Mouse (Mus musculus): ENCODE results near the gene Grb10. TPM values are rescaled to one million over a fixed set of nuclear protein-coding genes. Genes with fewer than 3 reads are reported as not detected.

Grb10 gene
- polyA plus RNA-seq, 1 experiment from 2014 or later = 133 TPM

GRCm38 (mm10) chr11:11964729-11965128, 73.8 kb downstream of the Grb10 start:
- peaks cover 31% of the 10 kb centered on the region for H3K4me1 ChIP-seq (replicated peaks)
- WGBS = 95% methylated on average over 2 of the region's 2 CpGs
- no peak overlapping the region for H3K4me3 ChIP-seq
- H3K27me3 ChIP-seq = no peaks in the 10 kb centered on the region
- no peak overlapping the region for H3K4me2 ChIP-seq
- H3K9me3 ChIP-seq = no peaks in the 10 kb centered on the region
- H3K27ac ChIP-seq (replicated peaks) = no peak overlapping the region
- no peak for ATAC-seq (ENCODE audit: low read depth)
- no peak overlapping the region for H3K9ac ChIP-seq
- H3K36me3 ChIP-seq = peaks cover 4% of the 10 kb centered on the region; the same call in 1 of the 2 replicates

DNA sequence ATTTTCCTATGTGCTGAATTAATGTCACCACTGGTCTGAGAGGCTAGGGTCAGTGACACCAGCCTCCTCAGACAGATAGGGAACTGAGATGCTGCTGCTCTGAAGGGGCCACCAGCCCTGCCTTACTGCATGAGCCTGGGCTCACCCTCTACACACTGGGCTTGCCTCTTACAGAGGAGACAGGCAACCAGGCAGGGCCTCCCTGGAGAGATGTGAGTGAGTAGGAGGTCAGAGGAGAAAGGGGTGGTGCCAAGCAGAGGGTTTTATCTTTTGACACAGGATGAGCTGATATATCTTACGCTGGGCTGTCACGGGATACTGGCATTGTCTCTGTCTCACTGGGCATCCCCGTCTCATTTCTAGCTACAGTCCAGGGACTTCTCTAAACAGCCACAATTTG, 74.9 kb downstream of the Grb10 start:
- Histone ChIP-seq H3K9me3 (no peaks in the 10 kb centered on the region), H3K4me2 (no peak overlapping the region), H3K4me1 (replicated peaks) (peaks cover 26% of the 10 kb centered on the region), H3K27me3 (no peaks in the 10 kb centered on the region), H3K9ac (no peak overlapping the region), H3K36me3 (peaks cover 4% of the 10 kb centered on the region; the same call in 1 of the 2 replicates), H3K4me3 (no peak overlapping the region), H3K27ac (replicated peaks) (no peak overlapping the region)
- peak; percentile 44; the same call in 1 of the 2 replicates for ATAC-seq (ENCODE audit: low read depth)
- 64% methylated on average over 3 of the region's 3 CpGs for WGBS

GRCm38 (mm10) chr11:11963065-11963464, 75.4 kb downstream of the Grb10 start:
- no peak overlapping the region for H3K27ac ChIP-seq (replicated peaks)
- no peak overlapping the region for H3K4me3 ChIP-seq
- no peak overlapping the region for H3K9ac ChIP-seq
- H3K36me3 ChIP-seq = peaks cover 4% of the 10 kb centered on the region; the same call in 1 of the 2 replicates
- H3K9me3 ChIP-seq = no peaks in the 10 kb centered on the region
- whole genome bisulfite sequencing = 90% methylated on average over 2 of the region's 2 CpGs
- no peak for ATAC-seq (ENCODE audit: low read depth)
- H3K4me1 ChIP-seq (replicated peaks) = peaks cover 23% of the 10 kb centered on the region
- H3K27me3 ChIP-seq = no peaks in the 10 kb centered on the region
- H3K4me2 ChIP-seq = no peak overlapping the region

DNA sequence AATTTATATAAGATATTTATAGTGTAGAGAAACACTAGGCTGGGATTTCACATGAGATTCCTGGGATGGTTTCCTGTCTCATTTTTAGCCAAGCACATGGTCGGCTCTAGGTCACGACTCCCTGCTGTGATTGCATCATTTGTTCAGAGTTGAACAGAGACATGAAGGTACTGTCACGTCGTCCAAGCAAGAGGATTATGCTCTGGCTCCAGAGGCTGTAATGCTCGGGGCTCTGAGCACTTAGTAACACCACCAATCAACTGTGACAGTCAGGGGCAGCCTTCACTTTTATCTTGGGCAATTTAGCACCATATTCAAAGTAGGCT, 75.9 kb downstream of the Grb10 start:
- Histone ChIP-seq H3K36me3 (peaks cover 4% of the 10 kb centered on the region; the same call in 1 of the 2 replicates), H3K4me2 (no peak overlapping the region), H3K9me3 (no peaks in the 10 kb centered on the region), H3K9ac (no peak overlapping the region), H3K27me3 (no peaks in the 10 kb centered on the region), H3K4me3 (no peak overlapping the region), H3K4me1 (replicated peaks) (peaks cover 23% of the 10 kb centered on the region), H3K27ac (replicated peaks) (no peak overlapping the region)
- WGBS = 15% methylated on average over 5 of the region's 5 CpGs
- ATAC-seq (ENCODE audit: low read depth) = no peak

DNA sequence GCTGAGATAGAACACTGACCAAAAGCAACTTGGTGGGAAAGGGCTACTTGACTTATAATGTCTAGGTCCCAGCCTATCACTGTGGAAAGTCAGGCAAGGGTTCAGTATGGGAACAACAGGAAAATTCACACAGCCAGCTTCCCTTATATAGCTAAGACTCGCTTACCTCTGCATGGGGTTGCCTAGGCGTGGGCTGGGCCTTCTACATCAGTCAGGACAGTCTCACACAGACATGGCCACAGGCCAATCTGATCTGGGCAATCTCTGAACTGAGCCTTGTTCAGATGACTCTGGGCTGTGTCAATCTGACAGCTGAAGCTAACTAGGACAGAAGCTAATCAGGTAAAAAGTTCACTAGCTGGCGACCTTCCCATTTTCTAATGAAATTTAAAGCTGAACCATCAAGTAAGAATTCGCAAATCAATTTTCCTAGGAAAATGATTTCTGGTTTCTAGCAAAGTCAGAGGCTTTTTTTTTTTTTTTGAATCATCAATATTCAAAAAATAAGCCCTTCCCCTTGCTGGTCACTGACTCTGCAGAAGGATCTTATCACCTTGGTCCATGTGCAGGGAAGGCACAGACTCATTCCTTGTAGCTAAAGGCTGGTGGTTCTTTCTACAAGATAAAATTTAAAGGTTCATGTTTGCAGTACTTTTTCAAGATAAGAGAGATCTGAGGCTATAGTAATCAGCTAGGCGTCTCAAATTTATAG, 76.4 kb downstream of the Grb10 start:
- WGBS = 84% methylated on average over 5 of the region's 5 CpGs
- peaks cover 23% of the 10 kb centered on the region for H3K4me1 ChIP-seq (replicated peaks)
- H3K27me3 ChIP-seq = no peaks in the 10 kb centered on the region

DNA sequence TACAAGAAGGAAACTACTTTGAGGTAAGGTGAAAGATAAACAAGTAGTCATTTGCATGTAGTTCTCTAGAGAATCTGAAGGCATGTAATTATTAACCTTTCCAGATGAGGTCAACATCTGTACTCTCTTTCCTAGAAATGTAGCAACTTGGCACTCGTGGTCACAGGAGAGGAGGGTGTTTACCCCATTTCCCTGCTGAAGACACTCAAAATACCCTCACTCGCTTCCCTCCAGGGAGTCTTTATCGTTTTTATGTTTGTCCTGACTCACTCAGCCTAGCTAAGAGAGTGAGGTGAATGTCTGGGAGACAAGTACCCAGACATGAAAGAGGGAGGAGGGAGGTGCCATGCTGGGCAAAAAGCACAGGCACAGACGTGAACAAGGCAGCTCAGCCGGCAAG, 77.6 kb downstream of the Grb10 start:
- Histone ChIP-seq H3K9ac (no peak overlapping the region), H3K27ac (replicated peaks) (0 out of 2 replicates have a peak overlapping the region, but pooled peaks have one; percentile 33), H3K4me3 (no peak overlapping the region), H3K4me1 (replicated peaks) (peaks cover 23% of the 10 kb centered on the region), H3K36me3 (no peaks in the 10 kb centered on the region), H3K4me2 (no peak overlapping the region), H3K27me3 (no peaks in the 10 kb centered on the region), H3K9me3 (no peaks in the 10 kb centered on the region)
- 22% methylated on average over 5 of the region's 5 CpGs for WGBS
- no peak for ATAC-seq (ENCODE audit: low read depth)

More for the DNA sequence above, 76.4 kb downstream of the Grb10 start:
- Histone ChIP-seq H3K9me3 (no peaks in the 10 kb centered on the region), H3K4me3 (no peak overlapping the region), H3K4me2 (no peak overlapping the region), H3K27ac (replicated peaks) (0 out of 2 replicates have a peak overlapping the region, but pooled peaks have one; percentile 33), H3K36me3 (peaks cover 4% of the 10 kb centered on the region; the same call in 1 of the 2 replicates), H3K9ac (no peak overlapping the region)
- ATAC-seq (ENCODE audit: low read depth) = no peak

- no peaks in the 10 kb centered on the region for H3K27me3 ChIP-seq
- H3K4me3 ChIP-seq = no peak overlapping the region
- ATAC-seq (ENCODE audit: low read depth) = no peak
- H3K9me3 ChIP-seq = no peaks in the 10 kb centered on the region
- no peaks in the 10 kb centered on the region for H3K36me3 ChIP-seq
- 74% methylated on average over 2 of the region's 2 CpGs for WGBS
- peaks cover 23% of the 10 kb centered on the region for H3K4me1 ChIP-seq (replicated peaks)
- no peak overlapping the region for H3K4me2 ChIP-seq
- H3K27ac ChIP-seq (replicated peaks) = no peak overlapping the region
- no peak overlapping the region for H3K9ac ChIP-seq
Measured at GRCm38 (mm10) chr11:11960227-11960626, 78.3 kb downstream of the Grb10 start.

- no peak overlapping the region for H3K27ac ChIP-seq (replicated peaks)
- no peaks in the 10 kb centered on the region for H3K27me3 ChIP-seq
- H3K4me1 ChIP-seq (replicated peaks) = peaks cover 27% of the 10 kb centered on the region
- H3K4me2 ChIP-seq = no peak overlapping the region
- no peak overlapping the region for H3K9ac ChIP-seq
- no peak for ATAC-seq (ENCODE audit: low read depth)
- H3K4me3 ChIP-seq = no peak overlapping the region
- H3K9me3 ChIP-seq = no peaks in the 10 kb centered on the region
- 0 out of 2 replicates have a peak, but pooled peaks cover 8% of the 10 kb centered on the region for H3K36me3 ChIP-seq
- WGBS = 83% methylated on average over 2 of the region's 2 CpGs
Measured at GRCm38 (mm10) chr11:11958479-11958878, 80.0 kb downstream of the Grb10 start.

DNA sequence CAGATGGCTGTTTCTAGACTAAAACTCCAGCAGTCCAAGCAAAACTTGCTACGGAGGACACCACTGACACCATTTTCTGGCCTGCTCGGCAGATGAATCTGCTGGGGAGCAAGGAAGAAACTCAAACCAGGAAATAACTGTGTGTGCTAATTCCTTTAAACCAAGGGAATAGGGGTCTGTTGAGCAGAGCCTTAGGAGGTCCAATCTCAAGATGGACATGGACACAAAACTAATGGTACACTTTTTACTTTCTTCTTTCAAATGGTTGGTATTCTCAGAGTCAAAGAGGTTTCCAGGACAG, 80.5 kb downstream of the Grb10 start:
- H3K4me1 ChIP-seq (replicated peaks) = peaks cover 27% of the 10 kb centered on the region
- no peaks in the 10 kb centered on the region for H3K27me3 ChIP-seq
- no peak overlapping the region for H3K9ac ChIP-seq
- H3K4me3 ChIP-seq = no peak overlapping the region
- no peak overlapping the region for H3K4me2 ChIP-seq
- 0 out of 2 replicates have a peak, but pooled peaks cover 8% of the 10 kb centered on the region for H3K36me3 ChIP-seq
- no peak overlapping the region; the same call in 1 of the 2 replicates for H3K27ac ChIP-seq (replicated peaks)
- no peak for ATAC-seq (ENCODE audit: low read depth)
- no peaks in the 10 kb centered on the region for H3K9me3 ChIP-seq
- WGBS = 83% methylated on average over 2 of the region's 2 CpGs

GRCm38 (mm10) chr11:11957211-11958060, 81.0 kb downstream of the Grb10 start:
- Histone ChIP-seq H3K27me3 (no peaks in the 10 kb centered on the region), H3K4me2 (no peak overlapping the region), H3K36me3 (0 out of 2 replicates have a peak, but pooled peaks cover 8% of the 10 kb centered on the region), H3K9me3 (no peaks in the 10 kb centered on the region), H3K9ac (no peak overlapping the region), H3K4me1 (replicated peaks) (peaks cover 23% of the 10 kb centered on the region), H3K4me3 (no peak overlapping the region), H3K27ac (replicated peaks) (no peak overlapping the region; the same call in 1 of the 2 replicates)
- no peak for ATAC-seq (ENCODE audit: low read depth)
- WGBS = 88% methylated on average over 5 of the region's 5 CpGs

DNA sequence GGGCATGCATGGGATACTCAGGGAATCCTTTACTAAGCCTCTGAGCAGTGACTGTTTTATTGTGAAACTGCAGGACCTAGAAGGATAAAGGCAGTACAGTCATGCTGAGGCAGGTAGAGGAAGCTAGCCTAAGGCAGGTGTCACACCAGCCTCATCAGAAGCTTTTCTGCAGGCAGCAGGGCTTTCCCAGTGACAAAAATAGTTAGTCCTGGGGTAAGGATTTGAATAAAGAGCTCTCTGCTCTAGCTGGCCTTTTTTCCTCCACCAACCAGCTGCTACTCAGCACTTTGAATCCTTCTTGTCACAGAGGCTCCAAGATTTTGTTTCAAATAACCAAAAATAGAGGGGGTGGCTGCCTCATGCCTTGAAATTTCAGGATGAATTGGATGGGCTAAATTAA, 82.7 kb downstream of the Grb10 start:
- Histone ChIP-seq H3K9me3 (no peaks in the 10 kb centered on the region), H3K27me3 (no peaks in the 10 kb centered on the region), H3K4me1 (replicated peaks) (peaks cover 10% of the 10 kb centered on the region), H3K36me3 (0 out of 2 replicates have a peak, but pooled peaks cover 8% of the 10 kb centered on the region), H3K9ac (no peak overlapping the region), H3K27ac (replicated peaks) (no peak overlapping the region), H3K4me3 (no peak overlapping the region), H3K4me2 (no peak overlapping the region)
- no peak for ATAC-seq (ENCODE audit: low read depth)

DNA sequence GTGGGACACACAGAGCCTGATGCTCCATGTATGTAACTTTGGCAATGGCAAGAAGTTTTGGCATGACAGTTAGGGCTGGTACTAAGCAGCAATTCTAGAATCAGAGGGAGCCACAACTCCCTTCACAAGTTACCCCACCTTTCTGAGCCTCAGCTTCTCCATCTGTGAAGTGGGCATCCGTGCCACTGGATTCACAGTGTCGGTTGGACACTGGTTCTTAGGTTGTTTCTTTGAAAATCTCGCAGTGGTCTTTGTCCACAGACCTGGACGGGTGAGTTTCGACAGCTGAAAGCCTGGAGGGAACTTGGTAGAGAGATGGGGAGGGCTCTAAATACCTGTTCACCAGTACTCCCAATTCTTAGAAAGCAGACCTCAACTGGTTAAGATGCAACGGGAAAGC, 83.9 kb downstream of the Grb10 start:
- WGBS = 93% methylated on average over 6 of the region's 6 CpGs
- no peaks in the 10 kb centered on the region for H3K9me3 ChIP-seq
- no peak overlapping the region for H3K4me2 ChIP-seq
- no peak overlapping the region for H3K9ac ChIP-seq
- H3K27ac ChIP-seq (replicated peaks) = no peak overlapping the region; the same call in 1 of the 2 replicates
- H3K27me3 ChIP-seq = no peaks in the 10 kb centered on the region
- peaks cover 3% of the 10 kb centered on the region; the same call in 1 of the 2 replicates for H3K4me1 ChIP-seq (replicated peaks)
- H3K36me3 ChIP-seq = 0 out of 2 replicates have a peak, but pooled peaks cover 8% of the 10 kb centered on the region
- ATAC-seq (ENCODE audit: low read depth) = no peak
- no peak overlapping the region for H3K4me3 ChIP-seq

Data from neural tube, embryonic 13.5 days (tissue).